Mouse (Mus musculus) adrenal gland, postnatal 4 days (tissue): Measurements from ENCODE around the gene Ltbp3. TPM values are rescaled to one million over a fixed set of nuclear protein-coding genes. Genes with fewer than 3 reads are reported as not detected.

Source experiments
- DNase-seq, 2 experiments: peaks; one replicate each; pipeline ENCODE4 v3.0.0; 2021 to 2022; ENCODE audit warnings: low spot score in 2 of 2, mixed read lengths in 2 of 2
- long read RNA-seq, 2 experiments: library from polyadenylated mRNA; stranded (forward); transcript quantifications; one replicate each; pipeline ENCODE4 v2.0.0; 2021
- total RNA-seq, 2 experiments: library from RNA; stranded (reverse); gene quantifications; 2 replicates each; pipeline ENCODE4 v1.2.3; 2021

The Ltbp3 gene
- 100 to 1,000 TPM; 277 to 287 TPM for total RNA-seq
- long read RNA-seq, experiment 1, transcript Ltbp3-204 (10 exons, 1,387 nt) = major isoform, 9 of 60 reads
- long read RNA-seq, experiment 1, partial matches to known transcripts = 41 of 60 reads
- long read RNA-seq, experiment 1, other reads (novel, unspliced or antisense) = 8 of 60 reads
- long read RNA-seq, experiment 2, partial matches to known transcripts = 186 of 216 reads
- long read RNA-seq, experiment 2, other reads (novel, unspliced or antisense) = 24 of 216 reads

DNA sequence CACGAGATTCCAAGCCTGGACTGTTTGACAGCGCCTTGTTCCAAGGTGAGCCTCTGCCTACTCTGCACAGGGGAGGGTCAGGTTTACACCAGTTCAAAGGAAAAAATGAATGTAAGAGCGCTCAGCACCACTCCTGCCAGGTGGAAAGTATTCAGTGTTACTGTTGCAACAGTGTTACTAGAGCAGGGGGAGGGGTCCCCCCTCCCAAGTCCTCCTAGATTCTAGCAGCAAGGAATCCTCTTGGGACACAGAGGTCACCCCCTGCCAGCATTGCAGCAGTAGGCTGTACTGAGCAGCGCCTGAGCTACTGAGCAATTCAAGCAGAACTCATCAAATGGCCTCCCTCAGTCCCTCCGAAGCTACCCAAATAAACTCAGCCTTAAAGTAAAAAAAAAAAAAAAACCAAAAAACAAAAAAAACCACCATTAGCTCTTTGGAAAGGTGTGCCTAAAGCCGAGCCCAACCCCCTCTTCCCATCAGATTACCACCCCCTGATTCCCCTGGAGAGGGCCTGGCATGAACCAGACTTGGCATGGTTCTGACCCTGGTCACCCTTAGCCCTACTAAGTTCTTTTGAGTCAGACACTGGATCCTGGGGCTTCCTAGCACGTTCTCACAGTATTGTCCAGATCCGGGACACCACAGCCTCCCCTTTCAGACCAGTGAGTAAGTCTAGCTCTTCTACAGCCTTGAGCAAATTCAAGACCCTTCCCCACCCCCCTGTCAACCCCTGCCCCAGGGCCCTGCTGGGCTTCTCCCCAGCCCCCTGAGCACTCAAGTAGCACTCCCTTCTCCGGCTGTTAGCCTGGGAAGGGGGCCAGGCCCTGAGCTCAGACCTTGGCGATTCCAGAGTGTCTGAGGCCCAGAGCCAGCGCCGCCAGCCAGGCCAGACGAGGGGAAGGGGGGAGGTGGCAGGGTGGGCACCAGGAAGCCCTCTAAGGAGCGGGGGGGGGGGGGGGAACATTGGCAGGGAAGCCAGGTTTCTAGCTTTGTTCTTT, at the start of gene Ltbp3:
TSS of gene Ltbp3 (plus strand) at position 585 of the 998 bp plus-strand sequence.
- peak in 1 of 2 experiments; percentile 58 for DNase-seq

GRCm38 (mm10) chr19:5691601-5692000, 49.1 kb upstream of the Ltbp3 start:
- DNase-seq = no peak

- no peak for DNase-seq
Observed at GRCm38 (mm10) chr19:5692086-5692912, 48.4 kb upstream of the Ltbp3 start.

GRCm38 (mm10) chr19:5692913-5693396, 47.7 kb upstream of the Ltbp3 start:
- DNase-seq = no peak

GRCm38 (mm10) chr19:5693801-5694200, 46.9 kb upstream of the Ltbp3 start:
- DNase-seq = no peak

DNA sequence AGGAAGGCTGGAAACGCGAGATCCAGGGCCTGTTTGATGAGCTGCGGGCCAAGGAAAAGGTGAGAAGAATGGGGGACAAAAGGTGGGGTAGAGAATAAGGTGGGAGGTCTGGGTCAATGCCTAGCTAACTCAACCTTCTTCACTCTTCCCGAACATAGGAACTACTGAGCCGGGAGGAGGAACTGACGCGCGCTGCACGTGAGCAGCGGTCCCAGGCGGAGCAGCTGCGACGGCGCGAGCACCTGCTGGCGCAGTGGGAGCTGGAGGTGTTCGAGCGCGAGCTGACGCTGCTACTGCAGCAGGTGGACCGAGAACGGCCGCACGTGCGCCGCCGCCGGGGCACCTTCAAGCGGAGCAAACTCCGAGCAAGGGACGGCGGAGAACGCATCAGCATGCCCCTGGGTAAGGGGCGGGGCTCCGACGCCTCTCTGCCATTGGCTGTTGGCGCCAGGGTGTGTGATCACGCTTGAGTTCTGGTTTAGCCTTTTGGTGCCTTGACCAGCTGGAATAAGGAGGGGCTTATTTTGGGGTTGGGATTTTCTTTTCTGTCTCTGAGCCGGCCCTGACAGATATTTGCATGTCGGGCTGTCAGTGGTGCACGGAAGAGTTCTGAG, 44.7 kb upstream of the Ltbp3 start:
- no peak for DNase-seq

GRCm38 (mm10) chr19:5704163-5704800, 36.4 kb upstream of the Ltbp3 start, which contains the start of gene Kcnk7:
Gene Kcnk7, plus strand, starts transcription at chr19:5704367.
- DNase-seq = no peak

- no peak for DNase-seq
Observed at GRCm38 (mm10) chr19:5704801-5705571, 35.7 kb upstream of the Ltbp3 start.

DNA sequence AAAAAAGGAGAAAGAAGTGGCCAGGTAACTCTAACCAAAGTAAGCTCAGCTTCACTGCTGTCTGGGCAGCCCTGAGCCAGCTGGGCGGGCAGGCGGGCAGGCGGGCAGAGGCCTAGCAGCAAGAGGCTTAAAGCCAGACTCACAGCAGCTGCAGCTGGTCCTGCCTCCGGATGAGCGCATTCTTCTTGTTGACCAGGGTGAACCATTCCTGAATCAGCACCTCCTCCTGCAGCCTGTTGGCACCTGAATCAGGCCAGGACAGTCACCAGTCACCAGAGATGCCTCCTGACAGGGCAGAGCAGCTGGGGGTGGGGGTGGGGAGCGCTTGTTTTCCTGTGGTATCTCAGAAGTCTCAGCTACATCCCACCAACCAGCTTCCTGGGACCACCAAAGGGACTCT, 30.6 kb upstream of the Ltbp3 start:
- no peak for DNase-seq

DNA sequence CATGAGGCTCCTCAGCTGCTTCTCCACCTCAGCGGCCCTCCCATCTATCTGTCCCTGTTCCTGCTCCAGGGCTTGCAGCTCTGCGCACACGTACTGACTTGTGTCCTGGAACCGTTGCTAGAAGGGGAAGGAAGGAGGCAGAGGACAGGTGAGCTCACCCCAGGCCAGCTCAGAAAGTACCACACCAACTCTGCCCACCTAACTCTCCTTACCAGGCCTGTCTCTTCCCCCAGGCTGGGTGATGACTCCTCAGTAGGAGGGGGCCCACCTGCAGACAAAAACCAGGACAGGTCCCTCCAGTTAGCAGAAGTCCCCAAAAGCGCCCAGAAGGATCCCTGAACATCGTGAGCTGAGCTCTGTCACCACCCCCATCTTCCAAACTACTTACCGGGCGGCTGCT, 30.1 kb upstream of the Ltbp3 start:
- no peak for DNase-seq

GRCm38 (mm10) chr19:5711218-5711617, 29.5 kb upstream of the Ltbp3 start:
- DNase-seq = no peak

GRCm38 (mm10) chr19:5711907-5712460, 28.7 kb upstream of the Ltbp3 start:
- no peak for DNase-seq

DNA sequence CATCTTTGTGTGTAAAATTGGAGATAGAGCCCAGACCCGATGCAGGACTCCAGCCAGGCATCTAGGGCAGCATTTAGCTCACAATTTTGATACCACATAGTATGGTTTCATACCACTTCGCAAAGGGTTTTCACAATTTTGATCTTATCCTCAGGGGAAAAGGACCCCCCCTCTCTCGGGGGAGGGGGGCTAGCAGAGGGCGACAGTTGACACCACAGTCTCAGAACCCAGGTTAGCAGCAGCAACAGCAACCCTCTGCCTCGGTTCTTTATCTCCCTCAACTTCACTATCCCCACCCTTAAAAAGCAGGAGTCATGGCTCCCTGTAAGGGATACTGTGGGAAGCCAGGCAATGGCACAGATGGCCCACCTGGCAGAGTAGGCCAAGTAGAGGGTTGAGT, 27.4 kb upstream of the Ltbp3 start:
- DNase-seq = no peak

DNA sequence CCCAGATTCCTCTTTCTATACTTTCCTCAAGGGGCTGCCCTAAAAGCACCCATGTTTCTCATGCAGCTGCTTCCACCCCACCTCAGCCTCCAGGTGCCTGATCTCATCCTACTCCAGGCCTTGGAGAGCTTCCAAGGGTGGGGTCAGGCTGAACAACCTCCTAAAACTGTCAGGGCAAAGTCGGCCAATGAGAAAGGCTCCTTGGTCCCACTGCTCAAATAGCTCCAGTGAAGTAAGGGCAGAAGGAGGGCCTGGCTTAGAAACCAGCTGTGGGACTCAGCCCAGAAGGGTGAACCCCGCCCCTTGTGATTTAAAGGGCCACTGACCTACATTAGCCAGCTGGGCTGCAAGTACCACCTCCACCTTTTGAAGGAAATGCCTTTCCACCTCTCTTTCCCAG, 27.0 kb upstream of the Ltbp3 start:
- DNase-seq = no peak

DNA sequence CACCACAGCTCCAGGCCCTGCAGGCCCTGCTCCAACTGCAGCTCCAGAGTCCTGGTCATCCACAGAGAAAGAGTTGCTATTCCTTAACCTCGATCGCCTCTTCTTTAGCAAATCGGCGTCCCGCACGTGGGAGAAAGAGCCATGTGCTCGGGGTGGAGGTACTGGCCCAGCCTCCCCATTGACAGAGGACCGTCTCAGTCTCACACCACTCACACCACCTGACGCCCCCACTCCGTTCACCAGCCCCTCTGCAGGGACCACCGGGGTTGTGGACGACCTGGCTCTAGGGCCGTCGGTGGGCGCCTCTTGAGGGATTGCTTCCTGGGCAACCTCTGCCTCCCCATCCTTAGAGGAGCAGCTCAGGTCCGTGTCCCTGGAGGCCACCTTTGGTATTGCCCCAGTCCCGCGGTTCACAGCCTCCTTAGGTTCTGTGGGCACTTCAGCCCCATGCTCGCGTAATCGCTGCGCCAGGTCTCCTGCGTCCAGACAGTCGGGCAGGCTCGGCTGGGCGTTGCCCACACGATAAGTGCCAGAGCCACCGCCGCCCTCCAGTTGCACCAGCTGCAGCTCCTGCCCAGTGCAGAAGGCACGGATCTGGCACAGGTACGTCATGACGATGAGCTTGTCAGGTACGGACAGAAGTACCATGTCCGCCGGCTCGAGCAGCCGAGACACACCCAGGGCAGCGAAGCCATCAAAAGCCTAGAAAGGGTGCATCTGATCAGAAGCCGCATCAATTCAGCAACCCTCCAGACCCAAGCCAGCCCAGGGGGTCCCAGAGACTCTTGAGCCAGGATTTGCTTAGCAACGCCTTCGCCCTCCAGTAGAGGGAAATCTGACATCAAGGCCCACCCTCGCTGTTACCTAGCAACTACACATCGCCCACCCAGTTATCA, 24.7 kb upstream of the Ltbp3 start:
- no peak for DNase-seq

GRCm38 (mm10) chr19:5716955-5717354, 23.7 kb upstream of the Ltbp3 start:
- no peak for DNase-seq

DNA sequence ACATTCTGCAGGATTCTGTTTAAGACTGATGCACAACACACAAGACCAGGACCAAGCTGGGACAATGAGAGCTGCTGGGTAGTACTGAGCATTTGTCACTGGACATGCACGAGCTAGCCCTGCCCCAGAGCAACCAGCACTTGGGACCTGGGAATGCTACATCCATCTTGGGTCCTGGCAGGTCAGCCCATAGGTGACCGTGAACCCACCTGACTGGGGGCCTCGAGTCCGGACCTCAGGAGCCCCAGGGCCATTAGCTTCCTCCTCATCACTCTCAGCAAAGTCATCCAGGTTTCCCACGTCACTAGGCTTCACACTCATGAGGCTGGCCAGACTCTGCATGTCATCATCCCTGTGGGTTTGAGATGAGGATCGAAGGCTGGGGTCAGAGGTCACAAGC, 19.5 kb upstream of the Ltbp3 start:
- no peak for DNase-seq

- DNase-seq = no peak
Observed at GRCm38 (mm10) chr19:5722848-5723425, 17.8 kb upstream of the Ltbp3 start.
